Mouse (Mus musculus) adrenal gland (tissue): Measurements from ENCODE around the gene Fga.

Source experiments
- intact Hi-C: fragments of 180-260 bp; cut with DNase I; formaldehyde crosslinking; loops from one replicate; pipeline ENCODE4 v1.15.1; 2025
- long read RNA-seq, 2 experiments: library from polyadenylated mRNA; unstranded; transcript quantifications; one replicate each; pipeline ENCODE4 v2.0.0; 2020; ENCODE audit warnings: borderline replicate concordance in 1 of 2; ENCODE audit not compliant: insufficient replicate concordance in 1 of 2

The Fga gene
- long read RNA-seq, experiment 1, result 0 reads
- long read RNA-seq, experiment 2, result 0 reads

- intact Hi-C loops, result no loop called here
Observed at GRCm38 (mm10) chr3:83025475-83026301, at the start of gene Fga. Gene Fga, plus strand, starts transcription at chr3:83026076.

- intact Hi-C loops, result no loop called here
Observed at GRCm38 (mm10) chr3:82980818-82981217, 45.1 kb upstream of the Fga start.

- intact Hi-C loops, result no loop called here
Observed at GRCm38 (mm10) chr3:82981861-82982260, 44.0 kb upstream of the Fga start.

- intact Hi-C loops, result loop anchor here (5.0 kb wide), 1 partner anchor 108 kb away; the partner anchor contains the start of gene Rbm46
Observed at GRCm38 (mm10) chr3:82984840-82985239, 41.0 kb upstream of the Fga start.

- intact Hi-C loops, result no loop called here
Observed at GRCm38 (mm10) chr3:82991963-82992362, 33.9 kb upstream of the Fga start.

GRCm38 (mm10) chr3:82992956-82993355 is 32.9 kb upstream of the Fga start:
- intact Hi-C loops, result no loop called here

- intact Hi-C loops, result no loop called here
Observed at GRCm38 (mm10) chr3:82995368-82995767, 30.5 kb upstream of the Fga start.

GRCm38 (mm10) chr3:82996656-82997055 is 29.2 kb upstream of the Fga start:
- intact Hi-C loops, result no loop called here

GRCm38 (mm10) chr3:82998772-82999463 is 27.0 kb upstream of the Fga start:
- intact Hi-C loops, result loop anchor here (1.0 to 2.0 kb wide), 2 partner anchors 56 to 82 kb away; partner anchors contain the start of gene Plrg1

- intact Hi-C loops, result loop anchor here (1.0 to 5.0 kb wide), 4 partner anchors 55 to 277 kb away; partner anchors contain the start of gene Plrg1
Observed at GRCm38 (mm10) chr3:82999995-83000394, 25.9 kb upstream of the Fga start.

GRCm38 (mm10) chr3:83002191-83002590 is 23.7 kb upstream of the Fga start:
- intact Hi-C loops, result loop anchor here (5.0 kb wide), 2 partner anchors 220 to 275 kb away; no protein-coding TSS in a partner anchor

GRCm38 (mm10) chr3:83003068-83003467 is 22.8 kb upstream of the Fga start:
- intact Hi-C loops, result loop anchor here (5.0 kb wide), 2 partner anchors 219 to 274 kb away; no protein-coding TSS in a partner anchor

- intact Hi-C loops, result loop anchor here (5.0 kb wide), 2 partner anchors 218 to 272 kb away; no protein-coding TSS in a partner anchor
Observed at GRCm38 (mm10) chr3:83004801-83005200, 21.1 kb upstream of the Fga start.

GRCm38 (mm10) chr3:83007557-83007956 is 18.3 kb upstream of the Fga start, which contains the start of gene Fgg:
Gene Fgg, plus strand, starts transcription at chr3:83007724.
- intact Hi-C loops, result no loop called here

GRCm38 (mm10) chr3:83010291-83010690 is 15.6 kb upstream of the Fga start:
- intact Hi-C loops, result no loop called here

- intact Hi-C loops, result no loop called here
Observed at GRCm38 (mm10) chr3:83011136-83011535, 14.7 kb upstream of the Fga start.

- intact Hi-C loops, result no loop called here
Observed at GRCm38 (mm10) chr3:83011565-83011964, 14.3 kb upstream of the Fga start.

- intact Hi-C loops, result no loop called here
Observed at GRCm38 (mm10) chr3:83012636-83013035, 13.2 kb upstream of the Fga start.

GRCm38 (mm10) chr3:83013951-83014350 is 11.9 kb upstream of the Fga start:
- intact Hi-C loops, result no loop called here

- intact Hi-C loops, result no loop called here
Observed at GRCm38 (mm10) chr3:83016236-83016635, 9.6 kb upstream of the Fga start.

- intact Hi-C loops, result no loop called here
Observed at GRCm38 (mm10) chr3:83020387-83020786, 5.5 kb upstream of the Fga start.

GRCm38 (mm10) chr3:83021176-83021575 is 4.7 kb upstream of the Fga start:
- intact Hi-C loops, result no loop called here
